Mouse (Mus musculus): ENCODE results near the gene Hba-a1. TPM values are rescaled to one million over a fixed set of nuclear protein-coding genes. Genes with fewer than 3 reads are reported as not detected.

Hba-a1 gene
- polyA plus RNA-seq, 1 experiment from 2014 or later: 2,413 TPM

- Histone ChIP-seq H3K4me1 (no peaks in the 10 kb centered on the region), H3K27ac (peak overlapping the region; percentile 27; the same call in 1 of the 2 replicates), H3K9ac (no peak overlapping the region), H3K4me2 (no peak overlapping the region), H3K4me3 (no peak overlapping the region), H3K9me3 (replicated peaks) (no peaks in the 10 kb centered on the region), H3K36me3 (ENCODE audit: poor library complexity, severe bottlenecking) (peaks cover 78% of the 10 kb centered on the region), H3K27me3 (no peaks in the 10 kb centered on the region)
- ATAC-seq: no peak
- 93% methylated on average over 3 of the region's 3 CpGs for WGBS
These were observed 39.2 kb upstream of the Hba-a1 start for GRCm38 (mm10) chr11:32244064-32244463.

DNA sequence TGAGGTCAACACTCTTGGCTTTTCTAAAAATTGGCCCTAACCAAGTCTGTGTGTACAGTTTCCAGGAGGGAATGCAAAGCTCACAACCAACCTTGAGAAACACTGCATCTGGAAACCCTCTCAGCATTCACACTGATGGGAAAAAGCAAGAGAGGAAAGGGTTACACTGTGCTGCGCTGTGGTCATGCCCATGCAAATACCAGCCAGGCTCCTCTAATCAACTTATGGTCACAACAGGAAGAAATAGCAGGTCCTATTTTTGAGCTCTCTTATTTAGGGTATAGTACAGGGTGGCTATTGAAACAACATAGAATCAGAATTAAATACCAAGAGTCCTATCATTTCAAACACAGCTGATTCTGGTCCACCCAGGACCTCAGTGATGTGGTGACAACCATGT lies 38.7 kb upstream of the Hba-a1 start:
- H3K36me3 ChIP-seq (ENCODE audit: poor library complexity, severe bottlenecking): peaks cover 79% of the 10 kb centered on the region
- 96% methylated on average over 1 of the region's 1 CpGs for WGBS

DNA sequence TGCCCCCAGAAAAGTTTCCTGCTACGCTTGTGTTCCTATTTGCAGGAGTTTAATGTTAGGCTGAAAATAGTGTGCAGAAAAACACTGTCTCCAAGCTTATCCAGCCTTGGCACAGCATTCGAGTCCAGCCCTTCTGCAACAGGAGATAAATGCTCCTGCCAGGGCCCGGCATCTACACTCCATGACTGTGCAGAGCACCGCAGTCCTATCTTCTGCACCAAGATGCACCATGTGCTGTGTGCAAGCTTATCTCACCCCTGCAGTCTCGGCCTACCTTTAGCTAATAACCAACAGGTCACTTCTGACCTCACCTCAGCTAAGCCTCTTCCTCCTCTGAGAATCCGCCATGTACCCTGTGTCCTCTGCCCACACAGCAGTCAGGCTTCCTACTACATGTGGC lies 37.7 kb upstream of the Hba-a1 start:
- Histone ChIP-seq H3K36me3 (ENCODE audit: poor library complexity, severe bottlenecking) (peaks cover 79% of the 10 kb centered on the region), H3K27ac (no peak overlapping the region), H3K9me3 (replicated peaks) (no peaks in the 10 kb centered on the region), H3K4me3 (no peak overlapping the region), H3K9ac (no peak overlapping the region), H3K4me1 (no peaks in the 10 kb centered on the region), H3K27me3 (no peaks in the 10 kb centered on the region), H3K4me2 (no peak overlapping the region)
- no peak for ATAC-seq
- 94% methylated on average over 6 of the region's 6 CpGs for WGBS

More for the DNA sequence above, 38.7 kb upstream of the Hba-a1 start:
- Histone ChIP-seq H3K4me1 (no peaks in the 10 kb centered on the region), H3K4me3 (no peak overlapping the region), H3K9me3 (replicated peaks) (no peaks in the 10 kb centered on the region), H3K27ac (no peak overlapping the region), H3K4me2 (no peak overlapping the region), H3K9ac (no peak overlapping the region), H3K27me3 (no peaks in the 10 kb centered on the region)
- ATAC-seq: no peak

DNA sequence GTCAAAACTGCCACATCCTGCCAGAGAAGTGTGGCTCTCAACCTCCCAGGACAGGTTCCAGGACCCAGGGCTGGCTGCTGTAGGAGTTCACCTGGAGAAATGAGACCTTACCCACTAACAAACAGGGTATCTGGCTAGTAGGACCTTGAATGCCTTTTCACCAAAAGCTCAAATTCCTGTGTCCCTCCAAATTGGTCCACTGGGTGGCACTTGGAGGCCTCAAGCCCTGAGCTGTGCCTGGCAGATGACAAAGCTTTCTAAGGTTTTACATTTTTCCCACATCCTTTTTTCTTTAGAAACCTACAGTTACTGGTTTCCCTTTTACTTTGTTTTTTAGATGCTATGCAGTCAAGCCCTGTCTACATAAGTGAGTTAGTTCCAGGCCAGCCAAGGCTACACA lies 36.2 kb upstream of the Hba-a1 start:
- ATAC-seq: no peak
- H3K36me3 ChIP-seq (ENCODE audit: poor library complexity, severe bottlenecking): peaks cover 88% of the 10 kb centered on the region
- H3K4me1 ChIP-seq: no peaks in the 10 kb centered on the region
- H3K27me3 ChIP-seq: no peaks in the 10 kb centered on the region
- H3K4me3 ChIP-seq: no peak overlapping the region
- no peak overlapping the region for H3K27ac ChIP-seq
- H3K9ac ChIP-seq: no peak overlapping the region
- no peaks in the 10 kb centered on the region for H3K9me3 ChIP-seq (replicated peaks)
- H3K4me2 ChIP-seq: no peak overlapping the region

- H3K9me3 ChIP-seq (replicated peaks): no peaks in the 10 kb centered on the region
- no peak overlapping the region for H3K9ac ChIP-seq
- H3K4me1 ChIP-seq: no peaks in the 10 kb centered on the region
- no peak overlapping the region for H3K27ac ChIP-seq
- no peaks in the 10 kb centered on the region for H3K27me3 ChIP-seq
- peaks cover 92% of the 10 kb centered on the region for H3K36me3 ChIP-seq (ENCODE audit: poor library complexity, severe bottlenecking)
- H3K4me2 ChIP-seq: no peak overlapping the region
- 89% methylated on average over 3 of the region's 3 CpGs for WGBS
- no peak for ATAC-seq
- no peak overlapping the region for H3K4me3 ChIP-seq
These were observed 35.0 kb upstream of the Hba-a1 start for GRCm38 (mm10) chr11:32248350-32248749.

GRCm38 (mm10) chr11:32250880-32251763 lies 32.2 kb upstream of the Hba-a1 start:
- Histone ChIP-seq H3K4me1 (no peaks in the 10 kb centered on the region), H3K9me3 (replicated peaks) (no peaks in the 10 kb centered on the region), H3K27me3 (no peaks in the 10 kb centered on the region), H3K4me3 (no peak overlapping the region), H3K27ac (no peak overlapping the region), H3K4me2 (no peak overlapping the region), H3K36me3 (ENCODE audit: poor library complexity, severe bottlenecking) (peaks cover 89% of the 10 kb centered on the region), H3K9ac (no peak overlapping the region)
- ATAC-seq: no peak
- WGBS: 84% methylated on average over 8 of the region's 8 CpGs

DNA sequence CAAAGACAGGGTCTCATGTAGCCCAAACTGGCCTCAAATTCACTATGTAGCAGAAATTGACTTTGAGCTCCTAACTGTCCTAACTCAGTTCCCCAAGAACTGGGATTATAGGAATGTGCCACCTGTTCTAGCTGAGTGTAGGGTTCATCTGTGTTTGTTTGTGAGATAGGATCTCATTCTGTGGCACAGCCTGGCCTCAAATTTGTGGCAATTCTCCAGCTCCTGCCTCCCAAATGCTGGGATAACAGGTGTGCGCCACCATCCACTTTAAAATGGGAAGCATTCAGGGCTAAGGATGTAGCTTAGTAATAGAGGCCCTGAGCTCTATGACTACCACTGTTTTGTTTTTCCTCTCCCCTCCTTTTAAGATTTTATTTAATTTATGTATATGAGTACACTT lies 30.2 kb upstream of the Hba-a1 start:
- Histone ChIP-seq H3K9me3 (replicated peaks) (no peaks in the 10 kb centered on the region), H3K36me3 (ENCODE audit: poor library complexity, severe bottlenecking) (peaks cover 76% of the 10 kb centered on the region), H3K27ac (no peak overlapping the region), H3K27me3 (no peaks in the 10 kb centered on the region), H3K4me2 (no peak overlapping the region), H3K4me1 (no peaks in the 10 kb centered on the region), H3K9ac (no peak overlapping the region), H3K4me3 (no peak overlapping the region)
- ATAC-seq: no peak
- WGBS: 100% methylated on average over 1 of the region's 1 CpGs

GRCm38 (mm10) chr11:32256146-32256545 lies 27.2 kb upstream of the Hba-a1 start:
- Histone ChIP-seq H3K36me3 (ENCODE audit: poor library complexity, severe bottlenecking) (peaks cover 58% of the 10 kb centered on the region), H3K4me1 (no peaks in the 10 kb centered on the region), H3K4me2 (no peak overlapping the region), H3K9me3 (replicated peaks) (no peaks in the 10 kb centered on the region), H3K27me3 (no peaks in the 10 kb centered on the region), H3K9ac (no peak overlapping the region), H3K4me3 (no peak overlapping the region), H3K27ac (no peak overlapping the region)
- no peak for ATAC-seq
- WGBS: 97% methylated on average over 1 of the region's 1 CpGs

DNA sequence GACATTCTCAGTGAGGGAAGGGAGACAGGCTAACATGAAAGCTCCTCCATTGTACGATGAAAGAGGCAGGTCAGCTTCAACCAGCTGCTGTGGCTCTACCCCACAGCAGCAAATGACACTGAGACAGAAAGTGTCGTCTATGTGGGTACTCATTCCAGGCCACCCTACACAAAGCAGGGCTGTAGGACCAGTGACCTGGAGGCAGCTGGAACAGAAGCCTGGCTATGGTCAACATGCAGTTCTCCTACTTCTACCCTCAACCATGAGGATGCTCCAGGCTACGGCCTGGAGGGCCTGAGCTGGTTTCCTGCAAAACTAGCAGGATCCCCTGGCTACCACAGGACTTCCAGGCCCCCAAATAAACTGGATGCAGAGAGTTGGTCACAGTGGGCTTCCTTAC lies 26.7 kb upstream of the Hba-a1 start:
- H3K4me1 ChIP-seq: no peaks in the 10 kb centered on the region
- H3K4me3 ChIP-seq: no peak overlapping the region
- 94% methylated on average over 3 of the region's 3 CpGs for WGBS
- ATAC-seq: no peak
- H3K4me2 ChIP-seq: no peak overlapping the region
- H3K27me3 ChIP-seq: no peaks in the 10 kb centered on the region
- no peak overlapping the region for H3K27ac ChIP-seq
- no peak overlapping the region for H3K9ac ChIP-seq
- H3K36me3 ChIP-seq (ENCODE audit: poor library complexity, severe bottlenecking): peaks cover 55% of the 10 kb centered on the region
- H3K9me3 ChIP-seq (replicated peaks): no peaks in the 10 kb centered on the region

- H3K36me3 ChIP-seq (ENCODE audit: poor library complexity, severe bottlenecking): peaks cover 25% of the 10 kb centered on the region
- H3K27me3 ChIP-seq: no peaks in the 10 kb centered on the region
- H3K4me1 ChIP-seq: peaks cover 12% of the 10 kb centered on the region
- WGBS: 92% methylated on average over 10 of the region's 10 CpGs
- no peak overlapping the region for H3K4me3 ChIP-seq
- no peak for ATAC-seq
- no peak overlapping the region for H3K27ac ChIP-seq
- no peak overlapping the region for H3K9ac ChIP-seq
- H3K4me2 ChIP-seq: no peak overlapping the region
- H3K9me3 ChIP-seq (replicated peaks): no peaks in the 10 kb centered on the region
These were observed 20.5 kb upstream of the Hba-a1 start for GRCm38 (mm10) chr11:32262674-32263415.

DNA sequence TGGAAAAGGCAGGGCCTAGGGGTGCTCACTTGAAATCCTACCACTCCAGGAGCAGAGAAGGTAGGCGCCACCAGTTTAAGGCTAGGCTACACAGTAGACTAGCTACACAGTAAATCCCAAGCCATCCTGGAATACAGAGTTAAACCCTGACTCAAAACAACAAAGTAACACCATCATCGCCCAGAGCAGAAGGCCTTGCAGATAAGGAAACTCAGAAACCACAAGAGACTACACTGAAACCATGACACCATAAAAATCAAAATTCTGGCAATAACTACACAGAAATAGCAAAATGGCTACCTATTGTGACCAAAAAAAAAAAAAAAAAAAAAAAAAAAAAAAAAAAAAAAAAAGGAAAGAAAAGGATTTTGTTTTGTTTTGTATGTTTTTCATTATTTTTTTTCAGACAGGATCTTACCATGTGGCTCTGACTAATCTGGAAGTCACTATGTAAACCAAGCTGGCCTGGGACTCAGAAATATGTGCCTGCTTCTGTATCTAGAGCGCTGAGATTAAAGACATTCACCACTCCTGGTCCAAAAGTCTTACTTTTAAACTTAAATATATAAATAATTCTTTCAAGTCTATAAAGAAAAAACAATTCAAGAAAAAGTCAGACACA lies 18.1 kb upstream of the Hba-a1 start:
- ATAC-seq: no peak
- no peak overlapping the region for H3K27ac ChIP-seq
- 91% methylated on average over 3 of the region's 3 CpGs for WGBS
- peaks cover 17% of the 10 kb centered on the region for H3K4me1 ChIP-seq
- peaks cover 23% of the 10 kb centered on the region for H3K36me3 ChIP-seq (ENCODE audit: poor library complexity, severe bottlenecking)
- H3K4me3 ChIP-seq: no peak overlapping the region
- H3K4me2 ChIP-seq: no peak overlapping the region
- no peaks in the 10 kb centered on the region for H3K9me3 ChIP-seq (replicated peaks)
- H3K9ac ChIP-seq: no peak overlapping the region
- H3K27me3 ChIP-seq: 0 out of 2 replicates have a peak, but pooled peaks cover 14% of the 10 kb centered on the region

DNA sequence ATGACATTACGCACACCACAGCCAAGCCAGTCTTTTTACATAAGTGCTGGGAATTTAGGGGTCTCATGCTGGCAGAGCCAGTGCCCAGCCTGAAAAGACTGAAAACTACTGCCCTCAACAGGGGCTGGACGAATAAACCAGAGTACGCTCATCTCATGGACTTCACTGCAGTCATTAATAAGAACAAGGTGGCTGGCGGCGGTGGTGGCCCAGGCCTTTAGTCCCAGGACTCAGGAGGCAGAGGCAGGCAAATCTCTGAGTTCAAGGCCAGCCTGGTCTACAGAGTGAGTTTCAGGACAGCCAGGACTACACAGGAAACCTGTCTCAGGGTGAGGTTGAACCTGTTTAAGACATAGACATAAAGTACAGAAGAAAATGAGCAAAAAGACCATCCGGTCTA lies 17.1 kb upstream of the Hba-a1 start:
- H3K9me3 ChIP-seq (replicated peaks): no peaks in the 10 kb centered on the region
- WGBS: 94% methylated on average over 6 of the region's 6 CpGs
- no peak for ATAC-seq
- 0 out of 2 replicates have a peak overlapping the region, but pooled peaks have one; percentile 3 for H3K4me2 ChIP-seq
- 0 out of 2 replicates have a peak, but pooled peaks cover 15% of the 10 kb centered on the region for H3K27me3 ChIP-seq
- H3K36me3 ChIP-seq (ENCODE audit: poor library complexity, severe bottlenecking): peaks cover 15% of the 10 kb centered on the region
- H3K27ac ChIP-seq: peak overlapping the region; percentile 35; the same call in 1 of the 2 replicates
- H3K4me3 ChIP-seq: no peak overlapping the region
- H3K9ac ChIP-seq: 0 out of 2 replicates have a peak overlapping the region, but pooled peaks have one; percentile 21
- H3K4me1 ChIP-seq: peaks cover 17% of the 10 kb centered on the region
